Mouse (Mus musculus): ENCODE data around the gene Nhsl1. TPM values are rescaled to one million over a fixed set of nuclear protein-coding genes. Genes with fewer than 3 reads are reported as not detected.

The Nhsl1 gene
- polyA plus RNA-seq, 1 experiment from 2014 or later = 7.9 TPM

GRCm38 (mm10) chr10:18420259-18421000 is 101.6 kb downstream of the Nhsl1 start:
- H3K4me2 ChIP-seq = no peak overlapping the region
- H3K4me3 ChIP-seq (replicated peaks) = no peak overlapping the region
- ATAC-seq (ENCODE audit: insufficient number of reproducible peaks, insufficient read depth, low FRiP score, low TSS enrichment, low read depth) = no peak
- H3K27ac ChIP-seq = no peak overlapping the region
- H3K9me3 ChIP-seq = no peaks in the 10 kb centered on the region
- H3K27me3 ChIP-seq = no peaks in the 10 kb centered on the region
- WGBS = 86% methylated on average over 6 of the region's 6 CpGs
- peaks cover 27% of the 10 kb centered on the region for H3K4me1 ChIP-seq (replicated peaks)
- no peak overlapping the region for H3K9ac ChIP-seq (replicated peaks)
- H3K36me3 ChIP-seq = no peaks in the 10 kb centered on the region

GRCm38 (mm10) chr10:18422968-18423367 is 104.2 kb downstream of the Nhsl1 start:
- no peaks in the 10 kb centered on the region for H3K9me3 ChIP-seq
- peaks cover 7% of the 10 kb centered on the region; the same call in 1 of the 2 replicates for H3K36me3 ChIP-seq
- no peak overlapping the region for H3K4me2 ChIP-seq
- peaks cover 17% of the 10 kb centered on the region for H3K4me1 ChIP-seq (replicated peaks)
- H3K27me3 ChIP-seq = no peaks in the 10 kb centered on the region
- no peak overlapping the region for H3K27ac ChIP-seq
- no peak overlapping the region for H3K9ac ChIP-seq (replicated peaks)
- no peak for ATAC-seq (ENCODE audit: insufficient number of reproducible peaks, insufficient read depth, low FRiP score, low TSS enrichment, low read depth)
- H3K4me3 ChIP-seq (replicated peaks) = no peak overlapping the region
- 81% methylated on average over 3 of the region's 3 CpGs for WGBS

GRCm38 (mm10) chr10:18423557-18423956 is 104.8 kb downstream of the Nhsl1 start:
- peaks cover 13% of the 10 kb centered on the region; the same call in 1 of the 2 replicates for H3K4me1 ChIP-seq (replicated peaks)
- 88% methylated on average over 9 of the region's 9 CpGs for WGBS
- no peaks in the 10 kb centered on the region for H3K27me3 ChIP-seq
- H3K4me2 ChIP-seq = no peak overlapping the region
- H3K36me3 ChIP-seq = peaks cover 7% of the 10 kb centered on the region; the same call in 1 of the 2 replicates
- no peak for ATAC-seq (ENCODE audit: insufficient number of reproducible peaks, insufficient read depth, low FRiP score, low TSS enrichment, low read depth)
- H3K27ac ChIP-seq = no peak overlapping the region
- no peaks in the 10 kb centered on the region for H3K9me3 ChIP-seq
- no peak overlapping the region for H3K9ac ChIP-seq (replicated peaks)
- H3K4me3 ChIP-seq (replicated peaks) = no peak overlapping the region

GRCm38 (mm10) chr10:18427866-18428265 is 109.1 kb downstream of the Nhsl1 start:
- H3K4me1 ChIP-seq (replicated peaks) = peaks cover 16% of the 10 kb centered on the region
- 0 out of 2 replicates have a peak, but pooled peaks cover 8% of the 10 kb centered on the region for H3K9me3 ChIP-seq
- peaks cover 15% of the 10 kb centered on the region for H3K36me3 ChIP-seq
- WGBS = 96% methylated on average over 9 of the region's 9 CpGs
- no peak overlapping the region for H3K9ac ChIP-seq (replicated peaks)
- ATAC-seq (ENCODE audit: insufficient number of reproducible peaks, insufficient read depth, low FRiP score, low TSS enrichment, low read depth) = no peak
- no peak overlapping the region for H3K27ac ChIP-seq
- no peak overlapping the region for H3K4me3 ChIP-seq (replicated peaks)
- H3K27me3 ChIP-seq = no peaks in the 10 kb centered on the region
- no peak overlapping the region for H3K4me2 ChIP-seq

- Histone ChIP-seq H3K36me3 (peaks cover 15% of the 10 kb centered on the region), H3K4me2 (no peak overlapping the region), H3K9ac (replicated peaks) (no peak overlapping the region), H3K4me1 (replicated peaks) (peaks cover 17% of the 10 kb centered on the region), H3K9me3 (0 out of 2 replicates have a peak, but pooled peaks cover 8% of the 10 kb centered on the region), H3K27me3 (no peaks in the 10 kb centered on the region), H3K27ac (no peak overlapping the region), H3K4me3 (replicated peaks) (no peak overlapping the region)
- WGBS = 95% methylated on average over 3 of the region's 3 CpGs
- no peak for ATAC-seq (ENCODE audit: insufficient number of reproducible peaks, insufficient read depth, low FRiP score, low TSS enrichment, low read depth)
Observed at GRCm38 (mm10) chr10:18429533-18429932, 110.7 kb downstream of the Nhsl1 start.

- 75% methylated on average over 8 of the region's 8 CpGs for WGBS
- Histone ChIP-seq H3K27ac (no peak overlapping the region), H3K36me3 (peaks cover 15% of the 10 kb centered on the region), H3K9me3 (0 out of 2 replicates have a peak, but pooled peaks cover 8% of the 10 kb centered on the region), H3K4me2 (no peak overlapping the region), H3K4me1 (replicated peaks) (peaks cover 20% of the 10 kb centered on the region), H3K27me3 (no peaks in the 10 kb centered on the region), H3K4me3 (replicated peaks) (no peak overlapping the region), H3K9ac (replicated peaks) (no peak overlapping the region)
- ATAC-seq (ENCODE audit: insufficient number of reproducible peaks, insufficient read depth, low FRiP score, low TSS enrichment, low read depth) = no peak
Observed at GRCm38 (mm10) chr10:18430141-18430540, 111.4 kb downstream of the Nhsl1 start.

GRCm38 (mm10) chr10:18430973-18431372 is 112.2 kb downstream of the Nhsl1 start:
- Histone ChIP-seq H3K4me1 (replicated peaks) (peaks cover 29% of the 10 kb centered on the region), H3K36me3 (peaks cover 15% of the 10 kb centered on the region), H3K27ac (peak overlapping the region; percentile 86), H3K9ac (replicated peaks) (peak overlapping the region; percentile 68), H3K4me3 (replicated peaks) (peak overlapping the region; percentile 40), H3K4me2 (peak overlapping the region; percentile 67), H3K27me3 (no peaks in the 10 kb centered on the region), H3K9me3 (0 out of 2 replicates have a peak, but pooled peaks cover 8% of the 10 kb centered on the region)
- 3% methylated on average over 18 of the region's 18 CpGs for WGBS
- no peak for ATAC-seq (ENCODE audit: insufficient number of reproducible peaks, insufficient read depth, low FRiP score, low TSS enrichment, low read depth)

GRCm38 (mm10) chr10:18431546-18431945 is 112.8 kb downstream of the Nhsl1 start:
- 80% methylated on average over 3 of the region's 3 CpGs for WGBS
- Histone ChIP-seq H3K36me3 (peaks cover 10% of the 10 kb centered on the region), H3K4me3 (replicated peaks) (no peak overlapping the region), H3K9ac (replicated peaks) (no peak overlapping the region), H3K4me1 (replicated peaks) (peaks cover 34% of the 10 kb centered on the region), H3K27me3 (no peaks in the 10 kb centered on the region), H3K9me3 (0 out of 2 replicates have a peak, but pooled peaks cover 8% of the 10 kb centered on the region), H3K27ac (no peak overlapping the region), H3K4me2 (peak overlapping the region; percentile 67; the same call in 1 of the 2 replicates)
- no peak for ATAC-seq (ENCODE audit: insufficient number of reproducible peaks, insufficient read depth, low FRiP score, low TSS enrichment, low read depth)

- Histone ChIP-seq H3K27me3 (no peaks in the 10 kb centered on the region), H3K9me3 (no peaks in the 10 kb centered on the region), H3K4me2 (no peak overlapping the region), H3K9ac (replicated peaks) (no peak overlapping the region), H3K4me1 (replicated peaks) (peaks cover 29% of the 10 kb centered on the region), H3K36me3 (no peaks in the 10 kb centered on the region), H3K27ac (peak overlapping the region; percentile 29; the same call in 1 of the 2 replicates), H3K4me3 (replicated peaks) (no peak overlapping the region)
- 77% methylated on average over 6 of the region's 6 CpGs for WGBS
- no peak for ATAC-seq (ENCODE audit: insufficient number of reproducible peaks, insufficient read depth, low FRiP score, low TSS enrichment, low read depth)
Observed at GRCm38 (mm10) chr10:18435454-18435853, 116.7 kb downstream of the Nhsl1 start.

GRCm38 (mm10) chr10:18435938-18436337 is 117.2 kb downstream of the Nhsl1 start:
- no peaks in the 10 kb centered on the region for H3K36me3 ChIP-seq
- no peak for ATAC-seq (ENCODE audit: insufficient number of reproducible peaks, insufficient read depth, low FRiP score, low TSS enrichment, low read depth)

GRCm38 (mm10) chr10:18437584-18437983 is 118.8 kb downstream of the Nhsl1 start:
- H3K4me3 ChIP-seq (replicated peaks) = no peak overlapping the region
- no peaks in the 10 kb centered on the region for H3K9me3 ChIP-seq
- H3K27ac ChIP-seq = 0 out of 2 replicates have a peak overlapping the region, but pooled peaks have one; percentile 35
- no peak overlapping the region for H3K4me2 ChIP-seq
- H3K27me3 ChIP-seq = no peaks in the 10 kb centered on the region
- no peaks in the 10 kb centered on the region for H3K36me3 ChIP-seq
- no peak overlapping the region for H3K9ac ChIP-seq (replicated peaks)
- ATAC-seq (ENCODE audit: insufficient number of reproducible peaks, insufficient read depth, low FRiP score, low TSS enrichment, low read depth) = no peak
- H3K4me1 ChIP-seq (replicated peaks) = peaks cover 18% of the 10 kb centered on the region
- WGBS = 68% methylated on average over 2 of the region's 2 CpGs

More at GRCm38 (mm10) chr10:18435938-18436337, 117.2 kb downstream of the Nhsl1 start:
- Histone ChIP-seq H3K4me1 (replicated peaks) (peaks cover 24% of the 10 kb centered on the region), H3K4me3 (replicated peaks) (no peak overlapping the region), H3K9me3 (no peaks in the 10 kb centered on the region), H3K27me3 (no peaks in the 10 kb centered on the region), H3K27ac (peak overlapping the region; percentile 66), H3K4me2 (no peak overlapping the region), H3K9ac (replicated peaks) (no peak overlapping the region)
- WGBS = 56% methylated on average over 7 of the region's 7 CpGs

Measured in limb, embryonic 12.5 days (tissue).